Mouse (Mus musculus) stomach, embryonic 14.5 days (tissue): Measurements from ENCODE around the gene Cpne6. TPM values are rescaled to one million over a fixed set of nuclear protein-coding genes. Genes with fewer than 3 reads are reported as not detected.

Experiments used
- ATAC-seq: fragments of 200-750 bp; cut with Nextera tagmentation; 2 replicates; pipeline ENCODE4 v1.8.0; 2017; ENCODE audit warnings: low read depth, moderate TSS enrichment; ENCODE audit not compliant: insufficient number of reproducible peaks, insufficient read depth, low FRiP score
- H3K27ac ChIP-seq: fragments of 300-500 bp; sonication (generic); 2 replicates; pipeline ENCODE4 v1.5.1; 2014; ENCODE audit warnings: mild to moderate bottlenecking, low read length, moderate library complexity, mixed read lengths
- H3K27me3 ChIP-seq: fragments of 300-500 bp; sonication (generic); 2 replicates; pipeline ENCODE4 v1.6.1; 2014; ENCODE audit warnings: low read length, control low read depth, mixed read lengths; ENCODE audit not compliant: control insufficient read depth, insufficient read depth
- H3K36me3 ChIP-seq: fragments of 300-500 bp; sonication (generic); 2 replicates; pipeline ENCODE4 v1.6.1; 2014; ENCODE audit warnings: mild to moderate bottlenecking, control low read depth, low read length, moderate library complexity, mixed read lengths; ENCODE audit not compliant: control insufficient read depth, insufficient read depth
- H3K4me1 ChIP-seq: fragments of 300-500 bp; sonication (generic); 2 replicates; pipeline ENCODE4 v1.6.1; 2014; ENCODE audit warnings: low read length, control low read depth, mixed read lengths; ENCODE audit not compliant: control insufficient read depth, insufficient read depth
- H3K4me2 ChIP-seq: fragments of 300-500 bp; sonication (generic); replicated peaks from 2 replicates; pipeline ENCODE4 v1.6.1; 2014; ENCODE audit warnings: low read depth, low read length, control low read depth
- H3K4me3 ChIP-seq: fragments of 300-500 bp; sonication (generic); 2 replicates; pipeline ENCODE4 v1.5.1; 2014; ENCODE audit warnings: low read depth, low read length, control low read depth
- H3K9ac ChIP-seq: fragments of 300-500 bp; sonication (generic); replicated peaks from 2 replicates; pipeline ENCODE4 v1.6.1; 2014; ENCODE audit warnings: low read depth, mild to moderate bottlenecking, control low read depth, low read length, moderate library complexity, mixed read lengths
- H3K9me3 ChIP-seq: fragments of 300-500 bp; sonication (generic); 2 replicates; pipeline ENCODE4 v1.6.1; 2016; ENCODE audit warnings: low read depth, low read length, control low read depth; ENCODE audit not compliant: control insufficient read depth
- WGBS: fragments of 180-500 bp; shearing (Covaris S2); extraction: QIAGEN DNeasy Blood & Tissue Kit; methylation state at CpG from one replicate; pipeline ENCODE4 v1.1.7; 2014; 5-methylcytosine and 5-hydroxymethylcytosine counted together
- polyA plus RNA-seq: library from polyadenylated mRNA; unstranded; fragments of >200 nt; fragmentation: Nextera tagmentation; extraction: Ambion mirVana; gene quantifications from 2 replicates; pipeline ENCODE4 v1.2.1, GENCODE M21; 2014

The Cpne6 gene
- polyA plus RNA-seq, 1 experiment from 2014 or later, result 0.19 TPM

- no peaks in the 10 kb centered on the region for H3K4me1 ChIP-seq
- no peaks in the 10 kb centered on the region for H3K36me3 ChIP-seq
- H3K4me2 ChIP-seq, result no peak overlapping the region
- H3K4me3 ChIP-seq, result no peak overlapping the region
- WGBS, result 54% methylated on average over 7 of the region's 7 CpGs
- no peak overlapping the region for H3K27ac ChIP-seq
- H3K27me3 ChIP-seq, result 0 out of 2 replicates have a peak, but pooled peaks cover 5% of the 10 kb centered on the region
- ATAC-seq, result 0 out of 2 replicates have a peak, but pooled peaks have one; percentile 15
- H3K9ac ChIP-seq, result no peak overlapping the region
- no peaks in the 10 kb centered on the region for H3K9me3 ChIP-seq
Observed at GRCm38 (mm10) chr14:55511037-55511436, 792 bp downstream of the Cpne6 start.

GRCm38 (mm10) chr14:55513927-55514326, 3.7 kb downstream of the Cpne6 start:
- Histone ChIP-seq H3K4me2 (no peak overlapping the region), H3K27ac (no peak overlapping the region)
- ATAC-seq, result no peak

GRCm38 (mm10) chr14:55515846-55516245, 5.6 kb downstream of the Cpne6 start:
- Histone ChIP-seq H3K9ac (no peak overlapping the region), H3K9me3 (no peaks in the 10 kb centered on the region), H3K27me3 (peaks cover 10% of the 10 kb centered on the region; the same call in 1 of the 2 replicates), H3K36me3 (no peaks in the 10 kb centered on the region), H3K27ac (no peak overlapping the region), H3K4me1 (peaks cover 2% of the 10 kb centered on the region; the same call in 1 of the 2 replicates), H3K4me3 (no peak overlapping the region), H3K4me2 (no peak overlapping the region)
- no peak for ATAC-seq
- WGBS, result 88% methylated on average over 4 of the region's 4 CpGs

More at GRCm38 (mm10) chr14:55513927-55514326, 3.7 kb downstream of the Cpne6 start:
- WGBS, result 60% methylated on average over 10 of the region's 10 CpGs
- no peaks in the 10 kb centered on the region for H3K4me1 ChIP-seq
- H3K4me3 ChIP-seq, result no peak overlapping the region
- H3K27me3 ChIP-seq, result 0 out of 2 replicates have a peak, but pooled peaks cover 5% of the 10 kb centered on the region
- no peaks in the 10 kb centered on the region for H3K36me3 ChIP-seq
- H3K9me3 ChIP-seq, result no peaks in the 10 kb centered on the region
- H3K9ac ChIP-seq, result no peak overlapping the region

GRCm38 (mm10) chr14:55518897-55519296, 8.7 kb downstream of the Cpne6 start:
- H3K27me3 ChIP-seq, result peaks cover 16% of the 10 kb centered on the region; the same call in 1 of the 2 replicates
- WGBS, result 44% methylated on average over 2 of the region's 2 CpGs
- peaks cover 2% of the 10 kb centered on the region; the same call in 1 of the 2 replicates for H3K4me1 ChIP-seq
- no peak overlapping the region for H3K9ac ChIP-seq
- H3K9me3 ChIP-seq, result no peaks in the 10 kb centered on the region
- no peak overlapping the region for H3K4me2 ChIP-seq
- no peak overlapping the region for H3K4me3 ChIP-seq
- no peak overlapping the region for H3K27ac ChIP-seq
- no peaks in the 10 kb centered on the region for H3K36me3 ChIP-seq
- ATAC-seq, result no peak

GRCm38 (mm10) chr14:55519604-55520003, 9.4 kb downstream of the Cpne6 start:
- Histone ChIP-seq H3K36me3 (no peaks in the 10 kb centered on the region), H3K9me3 (no peaks in the 10 kb centered on the region), H3K4me3 (no peak overlapping the region), H3K4me2 (no peak overlapping the region), H3K4me1 (peaks cover 2% of the 10 kb centered on the region; the same call in 1 of the 2 replicates), H3K27me3 (peaks cover 16% of the 10 kb centered on the region; the same call in 1 of the 2 replicates), H3K9ac (no peak overlapping the region), H3K27ac (no peak overlapping the region)
- 72% methylated on average over 4 of the region's 4 CpGs for whole genome bisulfite sequencing
- ATAC-seq, result no peak

- H3K36me3 ChIP-seq, result no peaks in the 10 kb centered on the region
- peak overlapping the region; percentile 40 for H3K4me3 ChIP-seq
- H3K4me1 ChIP-seq, result peaks cover 2% of the 10 kb centered on the region; the same call in 1 of the 2 replicates
- H3K9ac ChIP-seq, result peak overlapping the region; percentile 15; the same call in 1 of the 2 replicates
- peaks cover 16% of the 10 kb centered on the region; the same call in 1 of the 2 replicates for H3K27me3 ChIP-seq
- under 1% methylated on average over 61 of the region's 61 CpGs for WGBS
- H3K4me2 ChIP-seq, result peak overlapping the region; percentile 85
- ATAC-seq, result 0 out of 2 replicates have a peak, but pooled peaks have one; percentile 38
- H3K9me3 ChIP-seq, result no peaks in the 10 kb centered on the region
- H3K27ac ChIP-seq, result no peak overlapping the region
Observed at GRCm38 (mm10) chr14:55520451-55521361, 10.5 kb downstream of the Cpne6 start.

GRCm38 (mm10) chr14:55524062-55524461, 13.8 kb downstream of the Cpne6 start:
- 44% methylated on average over 4 of the region's 4 CpGs for WGBS
- Histone ChIP-seq H3K36me3 (no peaks in the 10 kb centered on the region), H3K4me2 (no peak overlapping the region), H3K27me3 (peaks cover 16% of the 10 kb centered on the region; the same call in 1 of the 2 replicates), H3K4me1 (peaks cover 2% of the 10 kb centered on the region; the same call in 1 of the 2 replicates), H3K27ac (no peak overlapping the region), H3K9ac (no peak overlapping the region), H3K9me3 (no peaks in the 10 kb centered on the region), H3K4me3 (no peak overlapping the region)
- no peak for ATAC-seq

GRCm38 (mm10) chr14:55524785-55525184, 14.5 kb downstream of the Cpne6 start, which contains the start of gene Nrl:
Nrl (minus strand) TSS chr14:55524981.
- peaks cover 2% of the 10 kb centered on the region; the same call in 1 of the 2 replicates for H3K4me1 ChIP-seq
- no peak within 1 kb of the TSS for H3K27ac ChIP-seq
- no peaks in the 10 kb centered on the region for H3K9me3 ChIP-seq
- H3K27me3 ChIP-seq, result peaks cover 12% of the 10 kb centered on the region; the same call in 1 of the 2 replicates
- WGBS, result 16% methylated on average over 8 of the region's 8 CpGs
- no peak within 1 kb of the TSS for H3K4me3 ChIP-seq
- no peaks in the 10 kb centered on the region for H3K36me3 ChIP-seq
- no peak within 1 kb of the TSS for H3K9ac ChIP-seq
- no peak for ATAC-seq
- no peak within 1 kb of the TSS for H3K4me2 ChIP-seq
